ENCODE assay signal across 7 mouse cellular contexts in genomic region chrX:10714696-10715140, GRCm38 (mm10). TPM values are rescaled to one million over a fixed set of nuclear protein-coding genes. Genes with fewer than 3 reads are reported as not detected.
DNase-seq lines count a peak whose midpoint lies in the region; ATAC-seq lines count a peak whose summit lies in the region.

Gene Mid1ip1 (plus strand): TSS chrX:10715013.

- H3K9ac ChIP-seq in embryonic facial prominence, embryonic 13.5 days: no peak within 1 kb of the TSS
- H3K9ac ChIP-seq in limb, embryonic 11.5 days (ENCODE audit: low read length): no peak within 1 kb of the TSS
- H3K9ac ChIP-seq in midbrain, embryonic 13.5 days (replicated peaks): no peak within 1 kb of the TSS

- peaks cover 4% of the 10 kb centered on the region; the same call in 1 of the 2 replicates for H3K4me1 ChIP-seq in embryonic facial prominence, embryonic 13.5 days
- H3K4me1 ChIP-seq in limb, embryonic 11.5 days (ENCODE audit: control insufficient read depth, insufficient read depth, low read length): no peaks in the 10 kb centered on the region
- 0 out of 2 replicates have a peak, but pooled peaks cover 9% of the 10 kb centered on the region for H3K4me1 ChIP-seq in midbrain, embryonic 13.5 days (replicated peaks)

- 23% methylated on average over 12 of the region's 12 CpGs for WGBS in embryonic facial prominence, embryonic 13.5 days
- 18% methylated on average over 12 of the region's 12 CpGs for WGBS in limb, embryonic 11.5 days
- 21% methylated on average over 12 of the region's 12 CpGs for WGBS in midbrain, embryonic 13.5 days

- no peaks in the 10 kb centered on the region; the same call in 1 of the 2 replicates for H3K27me3 ChIP-seq in embryonic facial prominence, embryonic 13.5 days
- no peaks in the 10 kb centered on the region; the same call in 1 of the 2 replicates for H3K27me3 ChIP-seq in limb, embryonic 11.5 days (ENCODE audit: control insufficient read depth, insufficient read depth, low read length)
- H3K27me3 ChIP-seq in midbrain, embryonic 13.5 days: no peaks in the 10 kb centered on the region

- peak within 1 kb of the TSS; percentile 26 for H3K4me3 ChIP-seq in embryonic facial prominence, embryonic 13.5 days
- H3K4me3 ChIP-seq in limb, embryonic 11.5 days (ENCODE audit: low read depth, low read length): no peak within 1 kb of the TSS
- peak within 1 kb of the TSS; percentile 18; the same call in 1 of the 2 replicates for H3K4me3 ChIP-seq in midbrain, embryonic 13.5 days (replicated peaks)

- ATAC-seq in embryonic facial prominence, embryonic 13.5 days (ENCODE audit: insufficient number of reproducible peaks, insufficient read depth, low FRiP score, low TSS enrichment, low read depth): peak; percentile 68
- peak; percentile 88 for ATAC-seq in limb, embryonic 11.5 days (ENCODE audit: insufficient number of reproducible peaks, low FRiP score, low TSS enrichment, low read depth)
- peak; percentile 43; the same call in 1 of the 2 replicates for ATAC-seq in midbrain, embryonic 13.5 days

- H3K9me3 ChIP-seq in embryonic facial prominence, embryonic 13.5 days: no peaks in the 10 kb centered on the region
- no peaks in the 10 kb centered on the region for H3K9me3 ChIP-seq in limb, embryonic 11.5 days (ENCODE audit: control insufficient read depth, low read length)
- H3K9me3 ChIP-seq in midbrain, embryonic 13.5 days: no peaks in the 10 kb centered on the region

- H3K27ac ChIP-seq in embryonic facial prominence, embryonic 13.5 days: 0 out of 2 replicates have a peak within 1 kb of the TSS, but pooled peaks have one; percentile 28
- H3K27ac ChIP-seq in limb, embryonic 11.5 days (replicated peaks; ENCODE audit: low read depth, low read length): 0 out of 2 replicates have a peak within 1 kb of the TSS, but pooled peaks have one; percentile 30
- peak within 1 kb of the TSS; percentile 58 for H3K27ac ChIP-seq in midbrain, embryonic 13.5 days

- no peaks in the 10 kb centered on the region for H3K36me3 ChIP-seq in embryonic facial prominence, embryonic 13.5 days
- no peaks in the 10 kb centered on the region for H3K36me3 ChIP-seq in limb, embryonic 11.5 days (ENCODE audit: control insufficient read depth, insufficient read depth, low read length)
- no peaks in the 10 kb centered on the region for H3K36me3 ChIP-seq in midbrain, embryonic 13.5 days

- peak; percentile 89 to 91 for DNase-seq in adrenal gland, postnatal 36 days
- peak; percentile 88 to 93 for DNase-seq in heart, adult 18-20 months
- DNase-seq in kidney, adult 18-20 months: peak; percentile 83
- peak; percentile 80 for DNase-seq in limb, embryonic 11.5 days (ENCODE audit: low spot score)
- peak; percentile 53 for DNase-seq in spleen, adult 12 weeks (ENCODE audit: low spot score)

- H3K4me2 ChIP-seq in embryonic facial prominence, embryonic 13.5 days: peak within 1 kb of the TSS; percentile 50
- peak within 1 kb of the TSS; percentile 24 for H3K4me2 ChIP-seq in limb, embryonic 11.5 days (ENCODE audit: low read depth, severe bottlenecking)
- peak within 1 kb of the TSS; percentile 30 for H3K4me2 ChIP-seq in midbrain, embryonic 13.5 days (replicated peaks)

RNA-seq across cellular contexts. Expression of gene Mid1ip1, which starts in this region (rescaled TPM):
- 100 to 1,000 TPM in 1 of 2 experiments, 10 to 100 TPM in 1; 70.8 to 100 TPM for total RNA-seq in adrenal gland, postnatal 36 days (2021)
- polyA plus RNA-seq in embryonic facial prominence, embryonic 13.5 days (2015; fragmentation: Nextera tagmentation; extraction: Ambion mirVana): 26.9 and 28.1 TPM in 2 replicates
- total RNA-seq in heart, adult 18-20 months (2021): 100 to 1,000 TPM in 1 of 2 experiments, 10 to 100 TPM in 1; 76.1 to 104 TPM
- polyA plus RNA-seq in limb, embryonic 11.5 days (2014; fragmentation: Nextera tagmentation; extraction: Ambion mirVana): 20.6 and 25.7 TPM in 2 replicates
- polyA plus RNA-seq in midbrain, embryonic 13.5 days (2015; fragmentation: Nextera tagmentation; extraction: Ambion mirVana): 63.7 and 67.6 TPM in 2 replicates
